Mouse (Mus musculus): ENCODE measurements at regions not wholly inside any gene's neighbourhood (a gene's known extent, or its start where the extent isn't known, plus 50 kb on each side); places are given as distances from the start of the nearest gene placed in this dataset.

GRCm38 (mm10) chr2:147247981-147248514, 54.0 kb upstream of the Nkx2-2 start:
- no peak overlapping the region for H3K9ac ChIP-seq (replicated peaks; ENCODE audit: low read depth, low read length)
- ATAC-seq (ENCODE audit: low read depth) = no peak
- no peaks in the 10 kb centered on the region for H3K4me1 ChIP-seq (ENCODE audit: control insufficient read depth, insufficient read depth, low read length)
- H3K4me2 ChIP-seq (ENCODE audit: low read depth, low read length) = no peak overlapping the region
- H3K4me3 ChIP-seq (ENCODE audit: low read depth, low read length) = no peak overlapping the region
- 80% methylated on average over 6 of the region's 6 CpGs for WGBS
- no peaks in the 10 kb centered on the region for H3K36me3 ChIP-seq (ENCODE audit: control insufficient read depth, insufficient read depth, low read length)
- no peaks in the 10 kb centered on the region for H3K27me3 ChIP-seq (ENCODE audit: control insufficient read depth, insufficient read depth, low read length)
- H3K9me3 ChIP-seq (ENCODE audit: control insufficient read depth, low read length) = no peaks in the 10 kb centered on the region
- no peak overlapping the region for H3K27ac ChIP-seq (ENCODE audit: low read depth, low read length)

GRCm38 (mm10) chr2:147247238-147247637, 53.2 kb upstream of the Nkx2-2 start:
- WGBS = 91% methylated on average over 8 of the region's 8 CpGs
- Histone ChIP-seq H3K4me1 (ENCODE audit: control insufficient read depth, insufficient read depth, low read length) (no peaks in the 10 kb centered on the region), H3K9me3 (ENCODE audit: control insufficient read depth, low read length) (no peaks in the 10 kb centered on the region), H3K27me3 (ENCODE audit: control insufficient read depth, insufficient read depth, low read length) (no peaks in the 10 kb centered on the region), H3K4me2 (ENCODE audit: low read depth, low read length) (no peak overlapping the region), H3K36me3 (ENCODE audit: control insufficient read depth, insufficient read depth, low read length) (no peaks in the 10 kb centered on the region), H3K9ac (replicated peaks; ENCODE audit: low read depth, low read length) (no peak overlapping the region), H3K4me3 (ENCODE audit: low read depth, low read length) (no peak overlapping the region), H3K27ac (ENCODE audit: low read depth, low read length) (no peak overlapping the region)
- no peak for ATAC-seq (ENCODE audit: low read depth)

GRCm38 (mm10) chr2:147244406-147244805, 50.4 kb upstream of the Nkx2-2 start:
- Histone ChIP-seq H3K36me3 (ENCODE audit: control insufficient read depth, insufficient read depth, low read length) (no peaks in the 10 kb centered on the region), H3K4me1 (ENCODE audit: control insufficient read depth, insufficient read depth, low read length) (no peaks in the 10 kb centered on the region), H3K9me3 (ENCODE audit: control insufficient read depth, low read length) (no peaks in the 10 kb centered on the region), H3K27me3 (ENCODE audit: control insufficient read depth, insufficient read depth, low read length) (no peaks in the 10 kb centered on the region), H3K9ac (replicated peaks; ENCODE audit: low read depth, low read length) (no peak overlapping the region), H3K4me2 (ENCODE audit: low read depth, low read length) (no peak overlapping the region), H3K4me3 (ENCODE audit: low read depth, low read length) (no peak overlapping the region), H3K27ac (ENCODE audit: low read depth, low read length) (no peak overlapping the region)
- 93% methylated on average over 1 of the region's 1 CpGs for WGBS
- no peak for ATAC-seq (ENCODE audit: low read depth)
